In the genomic region with DNA sequence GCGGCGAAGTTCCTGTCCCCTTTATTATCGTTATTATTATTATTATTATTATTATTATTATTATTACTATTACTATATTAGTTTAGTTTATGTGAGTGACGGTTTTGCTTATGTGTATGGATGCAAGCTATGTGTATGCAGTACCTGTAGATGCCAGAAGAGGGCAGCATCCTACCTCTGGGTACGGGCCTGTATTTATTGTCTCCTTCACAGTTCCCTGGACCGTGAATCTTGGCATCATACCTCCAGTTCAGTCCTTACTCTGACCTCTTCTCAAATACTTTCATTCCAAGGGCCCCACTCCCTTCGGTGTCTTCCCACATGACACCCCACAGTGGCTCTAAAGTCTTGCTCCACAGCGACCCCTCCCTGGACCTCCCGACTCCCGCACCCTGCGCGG, we compare ENCODE assay signal across 12 mouse cellular contexts. TPM values are rescaled to one million over a fixed set of nuclear protein-coding genes. Genes with fewer than 3 reads are reported as not detected.
A peak's percentile ranks its signal among the peaks of the same experiment; 100 is the strongest.
DNase-seq lines count a peak whose midpoint lies in the region; ATAC-seq and TF ChIP-seq lines count a peak whose summit lies in the region.
"Had no signal": no experiment of that assay in that cellular context is flagged by ENCODE, and none has a peak within 500 bp of the region (broad histone marks: within the 10 kb centered on the region; RNA-seq: fewer than 3 reads in every experiment).

No protein-coding gene starts in this region.

- peak; percentile 25 for DNase-seq in CD4-positive, CD25-positive, alpha-beta regulatory T cell, adult 2 months (ENCODE audit: low read depth, low spot score)
- DNase-seq in kidney, postnatal 0 days (ENCODE audit: low spot score) = no peak
- DNase-seq in kidney, adult 18-20 months = no peak
- peak; percentile 21 for DNase-seq in thymus, postnatal 14 days
- no peak for DNase-seq in thymus, adult 18-20 months
- DNase-seq in thymus, postnatal 4 days = peak; percentile 50
- no peak for DNase-seq in urinary bladder, postnatal 14 days (ENCODE audit: low spot score)
- DNase-seq: lung, postnatal 4 days had no signal

- no peak for ATAC-seq in CD4-positive, CD25-positive, alpha-beta regulatory T cell, adult 4 months
- no peak for ATAC-seq in kidney, postnatal 0 days (replicated peaks; ENCODE audit: low FRiP score, low read depth)
- ATAC-seq: hindbrain, embryonic 16.5 days had no signal

- H3K9me3 ChIP-seq in kidney, postnatal 0 days (replicated peaks; ENCODE audit: low read length) = no peaks in the 10 kb centered on the region

- 76% methylated on average over 12 of the region's 12 CpGs for WGBS in kidney, postnatal 0 days

- H3K9ac ChIP-seq in kidney, postnatal 0 days (ENCODE audit: low read depth, low read length) = no peak overlapping the region
- H3K9ac ChIP-seq: neural tube, embryonic 13.5 days had no signal

- no peaks in the 10 kb centered on the region for H3K27me3 ChIP-seq in kidney, postnatal 0 days (ENCODE audit: insufficient read depth, low read length)

- peak; percentile 58 for TF ChIP-seq CTCF in kidney, postnatal 0 days (IDR thresholded peaks at IDR 0.05; ENCODE audit: low read depth)

- H3K4me2 ChIP-seq in kidney, postnatal 0 days (ENCODE audit: low read length) = no peak overlapping the region
- H3K4me2 ChIP-seq: heart, embryonic 11.5 days; neural tube, embryonic 13.5 days had no signal

- H3K36me3 ChIP-seq in kidney, postnatal 0 days (ENCODE audit: insufficient read depth, low read length) = no peaks in the 10 kb centered on the region
- H3K36me3 ChIP-seq: neural tube, embryonic 13.5 days had no signal

- no peak overlapping the region for H3K27ac ChIP-seq in kidney, postnatal 0 days
- H3K27ac ChIP-seq: neural tube, embryonic 13.5 days had no signal

- no peaks in the 10 kb centered on the region for H3K4me1 ChIP-seq in kidney, postnatal 0 days (replicated peaks; ENCODE audit: insufficient read depth, low read length)

- no peak overlapping the region for H3K4me3 ChIP-seq in kidney, postnatal 0 days (replicated peaks; ENCODE audit: low read depth, low read length)
- H3K4me3 ChIP-seq: neural tube, embryonic 13.5 days had no signal

RNA-seq across cellular contexts. Expression of gene Rpl38, which starts 40.3 kb away (rescaled TPM):
- 1,000 to 10,000 TPM in 1 of 2 experiments, 100 to 1,000 TPM in 1; 937 to 1,379 TPM for polyA plus RNA-seq in CD4-positive, CD25-positive, alpha-beta regulatory T cell, adult 4 months (2017; shearing (Covaris generic))
- polyA plus RNA-seq in kidney, postnatal 0 days (2015; fragmentation: Nextera tagmentation; extraction: Ambion mirVana) = 1,186 and 1,429 TPM in 2 replicates

RNA-seq across cellular contexts. Expression of gene Ttyh2, which starts 47.2 kb away (rescaled TPM):
- polyA plus RNA-seq in CD4-positive, CD25-positive, alpha-beta regulatory T cell, adult 4 months (2017; shearing (Covaris generic)) = 1 to 10 TPM; 2.9 to 4.1 TPM
- polyA plus RNA-seq in kidney, postnatal 0 days (2015; fragmentation: Nextera tagmentation; extraction: Ambion mirVana) = 22.6 and 25.3 TPM in 2 replicates

Comparison
In these comparisons a context has a peak if more than half of its experiments do, and no peak if none do; other contexts are left out.
1. DNase-seq: peak in CD4-positive, CD25-positive, alpha-beta regulatory T cell, adult 2 months (single experiment), thymus, postnatal 14 days (single experiment) and thymus, postnatal 4 days (single experiment); none in kidney, postnatal 0 days (single experiment), kidney, adult 18-20 months (single experiment), thymus, adult 18-20 months (0 of 2) and urinary bladder, postnatal 14 days (single experiment).